Mouse (Mus musculus): ENCODE data around the gene Fam129b. TPM values are rescaled to one million over a fixed set of nuclear protein-coding genes. Genes with fewer than 3 reads are reported as not detected.

Fam129b gene
- polyA plus RNA-seq, 1 experiment, result 27.2 TPM

- no peak for TF ChIP-seq POLR2A (IDR thresholded peaks at IDR 0.05; ENCODE audit: low read depth, low read length)
- peak; percentile 95 for TF ChIP-seq CTCF (IDR thresholded peaks at IDR 0.05; ENCODE audit: extremely low read depth, insufficient read length, insufficient replicate concordance, low read depth, low read length)
- 2% methylated on average over 8 of the region's 8 CpGs for WGBS
Measured at GRCm38 (mm10) chr2:32854206-32854605, 21.7 kb upstream of the Fam129b start.

GRCm38 (mm10) chr2:32855046-32855785, 20.7 kb upstream of the Fam129b start:
- no peak overlapping the region for H3K4me3 ChIP-seq (ENCODE audit: low read depth, low read length)
- no peaks in the 10 kb centered on the region for H3K36me3 ChIP-seq (ENCODE audit: control insufficient read depth, insufficient read depth, low read length)
- no peak overlapping the region for H3K27ac ChIP-seq (ENCODE audit: insufficient read depth, low read depth, low read length)
- no peaks in the 10 kb centered on the region for H3K4me1 ChIP-seq (ENCODE audit: control insufficient read depth, insufficient read depth, insufficient read length, low read length)
- H3K27me3 ChIP-seq (ENCODE audit: control insufficient read depth, insufficient read depth, low read length), result no peaks in the 10 kb centered on the region
- TF ChIP-seq POLR2A (IDR thresholded peaks at IDR 0.05; ENCODE audit: low read depth, low read length) (no peak), CTCF (IDR thresholded peaks at IDR 0.05; ENCODE audit: extremely low read depth, insufficient read length, insufficient replicate concordance, low read depth, low read length) (no peak)
- WGBS, result 67% methylated on average over 7 of the region's 7 CpGs

More at GRCm38 (mm10) chr2:32854206-32854605, 21.7 kb upstream of the Fam129b start:
- H3K4me1 ChIP-seq (ENCODE audit: control insufficient read depth, insufficient read depth, insufficient read length, low read length), result no peaks in the 10 kb centered on the region
- no peak overlapping the region for H3K27ac ChIP-seq (ENCODE audit: insufficient read depth, low read depth, low read length)
- no peaks in the 10 kb centered on the region for H3K27me3 ChIP-seq (ENCODE audit: control insufficient read depth, insufficient read depth, low read length)
- no peaks in the 10 kb centered on the region for H3K36me3 ChIP-seq (ENCODE audit: control insufficient read depth, insufficient read depth, low read length)
- H3K4me3 ChIP-seq (ENCODE audit: low read depth, low read length), result no peak overlapping the region

- no peaks in the 10 kb centered on the region for H3K36me3 ChIP-seq (ENCODE audit: control insufficient read depth, insufficient read depth, low read length)
- H3K4me3 ChIP-seq (ENCODE audit: low read depth, low read length), result no peak overlapping the region
- TF ChIP-seq CTCF (IDR thresholded peaks at IDR 0.05; ENCODE audit: extremely low read depth, insufficient read length, insufficient replicate concordance, low read depth, low read length) (no peak), POLR2A (IDR thresholded peaks at IDR 0.05; ENCODE audit: low read depth, low read length) (no peak)
- H3K27me3 ChIP-seq (ENCODE audit: control insufficient read depth, insufficient read depth, low read length), result no peaks in the 10 kb centered on the region
- whole genome bisulfite sequencing, result 61% methylated on average over 5 of the region's 5 CpGs
- no peak overlapping the region for H3K27ac ChIP-seq (ENCODE audit: insufficient read depth, low read depth, low read length)
- H3K4me1 ChIP-seq (ENCODE audit: control insufficient read depth, insufficient read depth, insufficient read length, low read length), result no peaks in the 10 kb centered on the region
Measured at GRCm38 (mm10) chr2:32855790-32856465, 20.0 kb upstream of the Fam129b start.

GRCm38 (mm10) chr2:32857584-32857983, 18.3 kb upstream of the Fam129b start:
- Histone ChIP-seq H3K27ac (ENCODE audit: insufficient read depth, low read depth, low read length) (no peak overlapping the region), H3K36me3 (ENCODE audit: control insufficient read depth, insufficient read depth, low read length) (no peaks in the 10 kb centered on the region), H3K27me3 (ENCODE audit: control insufficient read depth, insufficient read depth, low read length) (no peaks in the 10 kb centered on the region), H3K4me1 (ENCODE audit: control insufficient read depth, insufficient read depth, insufficient read length, low read length) (no peaks in the 10 kb centered on the region), H3K4me3 (ENCODE audit: low read depth, low read length) (no peak overlapping the region)
- TF ChIP-seq CTCF (IDR thresholded peaks at IDR 0.05; ENCODE audit: extremely low read depth, insufficient read length, insufficient replicate concordance, low read depth, low read length) (peak; percentile 97), POLR2A (IDR thresholded peaks at IDR 0.05; ENCODE audit: low read depth, low read length) (no peak)
- 1% methylated on average over 7 of the region's 7 CpGs for WGBS

- H3K4me3 ChIP-seq (ENCODE audit: low read depth, low read length), result no peak overlapping the region
- no peaks in the 10 kb centered on the region for H3K4me1 ChIP-seq (ENCODE audit: control insufficient read depth, insufficient read depth, insufficient read length, low read length)
- no peak overlapping the region for H3K27ac ChIP-seq (ENCODE audit: insufficient read depth, low read depth, low read length)
- 51% methylated on average over 10 of the region's 10 CpGs for WGBS
- no peaks in the 10 kb centered on the region for H3K27me3 ChIP-seq (ENCODE audit: control insufficient read depth, insufficient read depth, low read length)
- TF ChIP-seq CTCF (IDR thresholded peaks at IDR 0.05; ENCODE audit: extremely low read depth, insufficient read length, insufficient replicate concordance, low read depth, low read length) (peak; percentile 89; the same call in 1 of the 2 replicates), POLR2A (IDR thresholded peaks at IDR 0.05; ENCODE audit: low read depth, low read length) (no peak)
- no peaks in the 10 kb centered on the region for H3K36me3 ChIP-seq (ENCODE audit: control insufficient read depth, insufficient read depth, low read length)
Measured at GRCm38 (mm10) chr2:32859010-32859621, 16.8 kb upstream of the Fam129b start.

GRCm38 (mm10) chr2:32859622-32860012, 16.3 kb upstream of the Fam129b start:
- WGBS, result 81% methylated on average over 5 of the region's 5 CpGs
- Histone ChIP-seq H3K36me3 (ENCODE audit: control insufficient read depth, insufficient read depth, low read length) (no peaks in the 10 kb centered on the region), H3K27ac (ENCODE audit: insufficient read depth, low read depth, low read length) (no peak overlapping the region), H3K4me3 (ENCODE audit: low read depth, low read length) (no peak overlapping the region), H3K4me1 (ENCODE audit: control insufficient read depth, insufficient read depth, insufficient read length, low read length) (no peaks in the 10 kb centered on the region), H3K27me3 (ENCODE audit: control insufficient read depth, insufficient read depth, low read length) (no peaks in the 10 kb centered on the region)
- TF ChIP-seq POLR2A (IDR thresholded peaks at IDR 0.05; ENCODE audit: low read depth, low read length), result no peak
- TF ChIP-seq CTCF (IDR thresholded peaks at IDR 0.05; ENCODE audit: extremely low read depth, insufficient read length, insufficient replicate concordance, low read depth, low read length), result no peak

GRCm38 (mm10) chr2:32860799-32861198, 15.1 kb upstream of the Fam129b start:
- Histone ChIP-seq H3K27me3 (ENCODE audit: control insufficient read depth, insufficient read depth, low read length) (no peaks in the 10 kb centered on the region), H3K36me3 (ENCODE audit: control insufficient read depth, insufficient read depth, low read length) (no peaks in the 10 kb centered on the region), H3K4me3 (ENCODE audit: low read depth, low read length) (no peak overlapping the region), H3K4me1 (ENCODE audit: control insufficient read depth, insufficient read depth, insufficient read length, low read length) (no peaks in the 10 kb centered on the region), H3K27ac (ENCODE audit: insufficient read depth, low read depth, low read length) (no peak overlapping the region)
- WGBS, result 85% methylated on average over 8 of the region's 8 CpGs
- TF ChIP-seq CTCF (IDR thresholded peaks at IDR 0.05; ENCODE audit: extremely low read depth, insufficient read length, insufficient replicate concordance, low read depth, low read length) (no peak), POLR2A (IDR thresholded peaks at IDR 0.05; ENCODE audit: low read depth, low read length) (no peak)
